Mouse (Mus musculus): ENCODE measurements at regions not wholly inside any gene's neighbourhood (a gene's known extent, or its start where the extent isn't known, plus 50 kb on each side); places are given as distances from the start of the nearest gene placed in this dataset.

DNA sequence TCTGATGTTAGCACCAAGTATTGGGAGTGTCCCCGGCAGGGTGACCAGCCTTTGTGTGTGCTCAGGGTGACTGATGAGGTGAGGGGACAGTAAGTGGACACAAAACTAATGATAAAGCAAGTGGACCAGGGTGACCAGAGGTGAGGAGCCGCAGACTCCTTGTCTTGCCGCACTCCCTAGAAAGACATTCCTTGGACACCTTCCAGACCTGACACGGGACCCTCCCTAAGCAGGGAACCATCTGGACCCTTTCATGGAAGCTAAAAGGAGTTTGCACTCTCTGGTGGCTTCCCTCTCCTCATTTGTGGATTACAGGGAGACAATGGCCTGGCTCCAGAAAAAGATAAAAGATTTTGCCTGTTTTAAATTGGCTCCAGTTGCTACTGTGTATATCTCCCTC is 230.7 kb downstream of the Gm12728 start:
- no peak for DNase-seq
- intact Hi-C loops (cut with DNase I) = no loop called here

DNA sequence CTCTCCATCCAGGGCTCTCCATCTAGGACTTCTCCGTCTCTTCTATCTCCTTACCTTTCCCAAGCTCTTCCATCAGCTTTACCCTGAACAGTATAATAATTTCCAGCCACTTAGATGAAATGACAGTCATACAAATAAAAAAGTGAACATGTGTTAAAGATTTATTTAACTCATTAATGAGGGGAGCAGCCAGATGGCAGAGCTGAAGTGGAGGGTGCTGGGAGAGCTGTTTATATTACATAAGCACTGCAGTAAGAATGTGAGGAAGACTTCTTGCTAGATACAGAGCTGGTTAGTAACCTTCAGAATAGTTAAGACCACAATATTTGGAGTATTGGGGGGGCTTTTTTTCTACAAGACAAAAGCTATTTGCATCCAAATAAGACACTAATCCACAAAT is 234.9 kb downstream of the Gm12728 start:
- no peak for DNase-seq
- intact Hi-C loops (cut with DNase I) = no loop called here

DNA sequence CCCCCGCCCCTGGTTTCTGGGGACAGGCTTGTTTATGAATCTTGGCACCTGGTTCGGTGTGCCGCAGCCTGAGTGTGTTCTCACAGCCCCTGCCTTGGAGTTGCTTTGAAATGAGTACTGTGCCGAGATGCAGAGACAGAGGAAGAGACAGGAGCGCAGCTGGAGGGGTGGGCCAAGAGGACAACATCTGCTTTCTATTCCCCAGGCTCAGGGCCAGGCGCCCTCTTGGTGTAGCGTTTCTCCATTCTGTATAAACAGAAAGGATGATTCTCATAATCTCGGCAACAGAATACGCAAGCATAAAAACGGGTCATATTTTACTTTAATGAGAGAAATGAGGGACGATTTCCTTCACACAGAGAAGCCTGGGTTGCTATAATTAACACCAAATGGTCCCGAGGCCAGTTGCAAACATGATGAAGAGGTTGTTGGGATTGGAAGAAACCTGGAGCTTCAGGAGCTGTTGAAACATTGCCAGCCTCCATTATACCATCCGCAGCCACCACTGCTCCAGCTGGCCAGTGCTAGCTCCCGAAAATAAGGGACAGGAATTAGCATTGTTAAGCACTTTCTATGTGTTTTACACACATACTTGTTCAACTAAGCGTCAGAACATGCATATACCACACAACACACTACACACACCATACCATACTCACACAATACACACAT is 236.4 kb downstream of the Gm12728 start:
- no peak for DNase-seq
- intact Hi-C loops (cut with DNase I) = no loop called here

DNA sequence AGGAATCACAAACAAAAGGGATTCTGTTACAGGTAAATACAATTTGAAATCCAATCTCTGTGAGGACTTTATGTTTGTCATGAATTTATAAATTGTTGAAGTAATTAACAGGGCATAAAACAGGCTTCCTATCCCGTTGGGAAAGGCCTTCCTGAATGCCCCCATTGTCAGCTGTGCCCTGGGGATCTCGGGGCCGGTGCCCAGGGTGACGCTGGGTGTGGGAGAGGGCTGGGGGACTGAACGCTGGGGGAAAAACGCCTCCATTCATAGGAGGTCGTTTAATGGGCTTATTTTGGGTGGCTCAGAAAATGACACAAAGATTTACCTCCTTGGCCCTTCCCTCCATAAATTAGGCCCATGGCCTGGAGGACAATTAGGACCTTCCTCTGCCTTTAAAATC is 250.7 kb downstream of the Gm12728 start:
- DNase-seq = no peak
- intact Hi-C loops (cut with DNase I) = no loop called here

DNA sequence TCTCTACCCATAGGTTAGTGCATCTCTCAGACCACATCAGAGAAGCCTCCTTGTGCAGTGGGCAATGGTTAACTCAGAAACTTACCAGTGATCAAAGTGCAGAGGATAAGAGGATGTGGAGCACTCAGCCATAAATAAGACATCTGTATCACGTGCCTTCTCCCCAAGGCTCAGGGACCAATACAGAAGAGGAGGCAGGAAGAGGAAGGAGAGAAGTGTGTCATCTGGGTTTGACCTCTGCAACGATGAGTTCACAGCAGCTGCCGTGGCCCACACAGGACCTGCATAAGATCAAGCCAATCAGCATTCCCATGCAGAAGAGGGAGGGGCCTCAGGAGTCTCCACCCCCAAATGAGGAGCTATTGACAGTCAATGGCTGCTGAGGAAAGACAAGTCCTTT is 252.8 kb downstream of the Gm12728 start:
- intact Hi-C loops (cut with DNase I) = no loop called here

DNA sequence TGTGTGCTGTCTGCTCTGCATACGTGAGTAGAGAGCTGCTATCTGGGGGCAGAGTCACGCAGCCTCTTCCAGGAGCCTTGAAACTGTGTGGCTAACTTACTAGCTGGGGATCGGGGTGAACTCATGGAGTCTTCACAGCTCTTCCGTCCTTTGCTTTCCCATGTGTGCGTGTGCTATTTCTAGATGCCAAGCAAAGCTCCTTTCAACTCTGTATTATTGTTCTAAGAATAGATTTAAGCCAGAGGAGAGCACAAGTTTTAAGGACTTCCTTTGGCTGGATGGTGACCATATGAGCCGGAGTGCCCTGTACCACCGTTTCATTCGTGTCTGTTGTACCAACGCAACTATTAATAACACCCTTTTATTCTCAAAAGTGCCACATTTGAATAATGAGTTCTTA is 254.0 kb downstream of the Gm12728 start:
- intact Hi-C loops (cut with DNase I) = no loop called here
- no peak for DNase-seq

More for the DNA sequence above, 252.8 kb downstream of the Gm12728 start:
- no peak for DNase-seq

DNA sequence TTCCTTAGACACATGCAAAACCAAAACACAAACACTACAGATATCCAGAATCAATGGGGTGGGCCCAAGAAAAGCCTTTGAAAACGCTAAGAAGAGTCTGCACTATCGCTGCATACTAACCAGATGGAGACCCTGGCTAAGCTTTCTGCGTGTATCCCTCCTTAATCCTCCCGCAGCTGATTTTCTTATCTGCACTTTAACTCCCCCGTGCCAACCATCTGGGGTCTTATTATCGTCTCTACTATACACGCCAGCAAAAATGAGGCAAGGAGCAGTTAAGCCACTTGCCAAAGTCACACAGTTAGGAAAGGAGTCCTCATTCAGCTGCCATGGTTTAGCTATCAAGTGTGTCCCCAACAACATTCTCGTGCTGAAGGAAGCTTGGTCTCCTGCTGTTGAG is 258.4 kb downstream of the Gm12728 start:
- intact Hi-C loops (cut with DNase I) = loop anchor here (5.0 kb wide), 1 partner anchor 896 kb away; no protein-coding TSS in a partner anchor
- DNase-seq = no peak

DNA sequence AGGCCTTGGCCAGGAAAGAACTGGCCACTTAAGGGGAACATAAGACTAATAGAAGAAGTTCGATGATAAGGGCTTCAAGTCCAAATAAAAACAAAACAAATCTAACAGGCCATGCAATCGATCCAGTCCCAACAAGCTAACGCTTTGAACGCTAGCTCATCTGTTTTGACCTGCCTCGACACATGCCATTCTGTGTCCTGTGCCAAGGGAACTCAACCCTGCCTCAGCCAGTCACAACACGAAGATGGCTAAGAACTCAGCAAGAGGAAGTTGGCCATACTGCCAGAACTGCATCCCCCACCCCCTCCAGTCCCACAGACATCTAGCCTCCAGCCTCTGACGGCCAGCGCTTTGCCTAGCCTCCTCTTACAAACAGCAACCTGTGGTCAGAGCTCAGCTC is 259.1 kb downstream of the Gm12728 start:
- intact Hi-C loops (cut with DNase I) = loop anchor here (5.0 kb wide), 1 partner anchor 896 kb away; no protein-coding TSS in a partner anchor

DNA sequence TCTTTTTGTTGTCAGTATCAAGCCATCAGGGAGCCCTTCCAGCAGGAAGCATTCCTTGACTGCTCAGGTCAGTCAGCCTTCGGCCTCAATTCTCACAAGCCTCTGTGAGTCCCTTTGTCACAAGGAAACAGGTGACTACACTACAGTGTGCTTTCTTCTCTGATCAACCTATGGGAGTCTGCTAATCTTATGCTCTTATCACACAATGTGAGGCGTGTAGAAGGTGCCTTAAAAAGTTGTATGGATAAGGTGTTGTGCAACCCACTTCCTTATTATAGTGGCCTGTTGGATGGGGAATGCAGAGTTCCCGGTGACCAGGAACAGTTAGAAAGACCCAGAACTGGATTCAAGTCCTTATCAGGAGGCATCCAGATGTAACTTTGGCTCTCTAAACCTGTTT is 260.2 kb downstream of the Gm12728 start:
- no peak for DNase-seq

More for the DNA sequence above, 259.1 kb downstream of the Gm12728 start:
- no peak for DNase-seq

DNA sequence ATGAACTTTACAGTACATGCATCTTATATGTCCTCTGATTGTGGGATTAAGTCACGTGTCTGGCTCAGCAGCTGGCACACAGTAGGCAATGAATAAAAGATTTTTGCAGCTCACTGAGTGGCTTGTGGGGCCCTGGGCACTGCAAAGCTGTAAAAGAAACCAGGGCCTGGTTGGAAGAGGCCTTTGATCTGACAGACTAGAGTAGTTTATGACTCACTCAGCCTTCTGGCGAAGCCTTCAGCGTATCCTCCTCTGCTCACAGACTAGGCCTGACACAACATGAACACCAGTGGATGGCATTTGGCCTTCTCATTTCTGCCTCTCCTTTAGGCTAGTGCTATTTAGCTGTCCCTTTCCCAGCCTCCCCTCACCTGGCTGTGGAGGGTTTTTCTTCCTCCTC is 260.6 kb downstream of the Gm12728 start:
- intact Hi-C loops (cut with DNase I) = no loop called here

More for the DNA sequence above, 260.2 kb downstream of the Gm12728 start:
- intact Hi-C loops (cut with DNase I) = loop anchor here (5.0 kb wide), 1 partner anchor 898 kb away; no protein-coding TSS in a partner anchor

DNA sequence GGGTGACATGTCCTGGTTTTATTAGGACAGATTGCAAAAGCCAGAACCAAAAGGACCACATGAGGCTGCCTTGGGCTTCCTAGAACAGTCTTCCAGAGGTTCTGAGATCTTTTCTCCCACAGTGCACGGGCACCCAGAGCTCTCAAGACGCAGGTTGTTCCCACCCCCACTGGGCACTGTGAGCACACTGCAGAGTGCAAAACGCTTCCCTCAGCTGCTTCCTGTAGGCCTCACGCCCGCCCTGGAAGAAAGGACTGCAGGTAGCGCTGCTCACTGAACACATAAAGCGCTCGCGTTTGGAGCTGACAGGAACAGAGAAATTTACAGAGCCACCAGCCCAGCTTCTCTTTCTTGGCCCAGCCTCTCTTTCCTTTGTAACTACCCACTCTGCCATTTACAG is 262.5 kb upstream of the Usp24 start:
- intact Hi-C loops (cut with DNase I) = no loop called here

More for the DNA sequence above, 260.6 kb downstream of the Gm12728 start:
- no peak for DNase-seq

DNA sequence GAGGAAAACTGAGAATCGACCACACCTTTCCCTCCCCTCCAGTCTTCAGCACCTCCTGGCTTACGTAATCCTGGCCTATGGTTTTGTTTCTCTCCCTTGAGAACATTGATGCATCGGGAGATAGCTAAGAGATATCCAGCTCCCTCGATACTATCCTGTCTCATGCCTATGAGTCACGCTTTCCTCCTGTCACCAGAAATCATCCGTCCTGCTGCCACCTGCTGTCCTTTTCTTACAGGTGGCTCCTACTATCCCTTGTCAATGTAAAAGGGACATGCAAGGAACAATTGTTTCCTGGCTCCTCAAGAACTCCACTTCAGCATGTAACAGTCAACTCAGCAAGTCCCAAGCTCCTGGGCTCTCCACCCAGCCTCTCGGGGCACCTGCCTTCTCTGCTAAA is 261.7 kb upstream of the Usp24 start:
- intact Hi-C loops (cut with DNase I) = no loop called here
- no peak for DNase-seq

More for the DNA sequence above, 262.5 kb upstream of the Usp24 start:
- DNase-seq = no peak

DNA sequence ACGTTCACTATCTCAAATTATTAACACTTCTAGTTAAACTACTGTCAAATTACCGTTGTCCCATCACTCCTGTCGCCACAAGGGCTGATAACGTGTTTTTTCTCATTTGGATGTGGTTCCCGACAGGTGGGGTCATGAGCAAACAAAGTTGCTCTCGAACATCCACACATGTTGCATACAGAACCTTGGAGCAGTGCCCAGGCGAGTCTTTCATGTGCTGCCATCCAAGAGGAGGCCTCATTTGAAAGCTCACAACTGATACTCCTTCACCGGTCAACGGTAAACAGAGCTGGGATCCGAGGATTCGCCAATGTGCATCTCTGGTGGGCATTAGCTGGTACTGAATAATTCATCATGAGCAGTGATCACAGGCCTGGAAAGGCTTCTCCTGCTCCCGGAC is 253.4 kb upstream of the Usp24 start:
- intact Hi-C loops (cut with DNase I) = no loop called here
- DNase-seq = no peak

DNA sequence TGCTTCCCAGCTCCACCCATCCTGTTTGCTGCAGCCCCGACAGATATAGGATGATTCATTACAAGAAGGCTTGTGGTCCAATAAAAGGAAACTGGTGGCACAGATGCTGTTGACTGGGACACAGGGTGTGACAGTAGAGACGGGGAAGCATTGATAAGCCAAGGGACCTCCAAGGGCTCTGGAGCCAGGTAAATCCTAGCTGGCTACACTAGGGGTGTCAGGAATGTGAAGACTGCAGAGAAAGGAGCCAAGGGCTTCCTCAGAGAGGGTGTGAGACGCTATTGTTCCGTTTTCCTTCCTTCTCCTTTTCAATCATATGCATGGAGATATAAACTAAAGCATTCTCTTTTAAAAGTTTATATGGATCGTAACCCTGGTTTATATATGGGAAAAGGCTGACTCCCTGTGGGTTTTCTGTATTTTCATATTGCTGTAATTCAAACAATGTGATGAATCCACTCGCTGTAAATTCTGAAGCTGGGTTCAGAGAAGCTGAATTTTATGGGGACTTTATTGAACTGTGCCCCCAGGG is 252.1 kb upstream of the Usp24 start:
- intact Hi-C loops (cut with DNase I) = no loop called here
- no peak for DNase-seq

DNA sequence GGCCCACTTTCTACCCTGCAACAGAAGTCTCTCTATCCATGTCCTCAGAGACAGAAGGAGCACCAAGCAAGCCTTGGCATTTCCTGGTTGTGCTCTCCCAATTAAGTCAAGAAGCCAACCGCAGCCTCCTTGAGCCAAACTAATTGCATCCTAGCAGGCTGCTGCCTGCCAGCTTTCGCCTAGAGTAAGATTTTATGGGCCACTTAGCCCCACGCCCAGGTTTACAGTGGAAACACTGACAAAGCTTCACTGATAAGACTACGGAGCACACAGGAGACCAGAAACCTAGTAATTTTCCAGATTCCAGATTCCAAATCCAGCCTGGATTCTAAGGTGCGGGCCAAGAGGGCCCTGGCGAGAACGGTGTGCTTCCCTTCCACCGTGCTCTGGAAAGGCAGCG is 249.0 kb upstream of the Usp24 start:
- intact Hi-C loops (cut with DNase I) = no loop called here
- no peak for DNase-seq

DNA sequence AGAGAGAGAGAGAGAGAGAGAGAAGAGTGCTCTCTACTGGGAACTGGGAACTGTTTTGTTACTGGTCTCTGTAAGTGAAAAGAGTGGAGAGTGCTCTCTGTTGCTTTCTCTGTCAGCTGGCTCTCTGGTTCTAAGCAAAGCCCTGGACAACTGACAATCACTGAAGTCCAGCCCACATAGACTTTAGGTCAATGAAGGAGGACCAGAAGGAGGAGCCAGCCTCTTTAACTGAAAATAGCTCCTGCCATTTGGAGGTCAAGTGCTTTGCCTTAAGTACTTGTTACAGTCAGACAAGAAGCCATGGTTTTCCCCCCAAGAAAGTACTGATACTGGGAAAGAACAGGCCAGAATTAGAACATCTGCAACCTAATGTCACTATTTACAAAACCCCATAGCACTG is 232.5 kb upstream of the Usp24 start:
- intact Hi-C loops (cut with DNase I) = no loop called here
- no peak for DNase-seq

DNA sequence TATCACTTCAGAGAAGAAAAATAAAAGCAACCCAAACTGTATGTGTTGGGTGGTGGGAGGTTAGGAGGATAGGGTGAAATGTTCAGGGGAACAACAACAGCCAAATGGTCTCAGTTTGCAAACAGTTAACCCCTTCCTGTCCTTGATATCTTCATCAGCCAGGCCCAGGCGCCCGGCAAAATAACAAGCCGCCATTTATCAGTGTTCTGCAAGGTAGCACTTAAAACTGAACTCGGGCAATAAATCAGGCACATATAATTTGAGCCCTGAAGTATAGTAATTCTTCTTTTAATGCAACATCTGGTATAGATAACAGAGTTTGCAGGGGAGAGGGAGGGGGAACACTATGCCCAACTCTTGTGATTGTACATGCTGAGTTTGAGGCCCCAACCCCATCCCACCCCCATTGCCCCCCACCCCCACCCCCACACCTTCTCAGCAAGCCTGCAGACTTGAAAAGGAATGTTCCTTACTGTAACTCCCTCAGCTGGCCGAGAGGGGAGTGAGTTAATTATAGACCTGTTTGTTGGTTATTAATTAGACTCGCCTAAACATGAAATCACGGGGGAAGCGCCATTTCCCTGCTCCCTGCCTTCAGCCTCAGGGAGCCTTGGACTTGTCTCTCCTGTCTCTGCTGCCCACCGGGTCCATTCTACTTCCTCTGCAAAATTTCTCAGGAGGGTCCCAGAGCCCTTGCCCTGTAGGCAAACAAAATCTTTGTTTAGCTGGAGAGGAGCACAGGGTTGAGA is 223.9 kb upstream of the Usp24 start:
- DNase-seq = no peak
- intact Hi-C loops (cut with DNase I) = no loop called here

DNA sequence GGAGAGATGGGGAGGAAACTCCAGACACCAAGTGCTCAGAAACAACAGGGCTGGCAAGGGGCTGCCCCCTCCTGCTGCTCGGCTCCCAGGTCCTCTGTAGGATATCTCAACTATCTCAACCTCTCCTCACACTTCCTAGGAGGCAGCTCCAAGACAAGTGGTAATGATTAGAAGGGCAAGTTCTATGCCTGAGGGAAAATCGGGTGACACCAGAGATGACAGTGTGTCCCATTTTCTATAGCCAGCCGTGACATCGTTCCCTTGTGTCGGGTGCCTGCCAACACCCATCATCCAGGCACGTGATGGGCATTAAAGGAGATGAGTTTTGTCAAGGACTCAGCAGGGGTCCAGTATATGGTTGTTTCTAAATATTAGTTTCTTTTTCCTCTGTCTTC is 223.3 kb upstream of the Usp24 start:
- intact Hi-C loops (cut with DNase I) = no loop called here
- no peak for DNase-seq

DNA sequence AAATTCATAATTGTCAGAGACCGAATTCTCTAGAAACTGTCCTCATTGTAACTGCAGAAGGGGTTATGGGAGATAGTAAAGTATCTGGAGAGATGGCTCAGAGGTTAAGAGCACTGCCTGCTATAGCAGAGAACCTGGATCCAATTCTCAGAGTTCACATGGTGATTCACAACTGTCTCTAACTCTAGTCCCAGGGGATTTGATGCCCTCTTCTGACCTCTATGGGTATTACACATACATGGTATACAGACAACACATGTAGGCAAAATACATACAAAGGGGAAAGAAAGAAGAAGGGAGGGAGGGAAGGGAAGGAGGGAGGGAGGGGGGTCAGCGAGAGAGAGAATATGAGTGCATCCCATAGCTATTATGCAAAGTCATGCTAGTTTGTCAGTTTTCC is 222.8 kb upstream of the Usp24 start:
- intact Hi-C loops (cut with DNase I) = no loop called here
- DNase-seq = no peak

DNA sequence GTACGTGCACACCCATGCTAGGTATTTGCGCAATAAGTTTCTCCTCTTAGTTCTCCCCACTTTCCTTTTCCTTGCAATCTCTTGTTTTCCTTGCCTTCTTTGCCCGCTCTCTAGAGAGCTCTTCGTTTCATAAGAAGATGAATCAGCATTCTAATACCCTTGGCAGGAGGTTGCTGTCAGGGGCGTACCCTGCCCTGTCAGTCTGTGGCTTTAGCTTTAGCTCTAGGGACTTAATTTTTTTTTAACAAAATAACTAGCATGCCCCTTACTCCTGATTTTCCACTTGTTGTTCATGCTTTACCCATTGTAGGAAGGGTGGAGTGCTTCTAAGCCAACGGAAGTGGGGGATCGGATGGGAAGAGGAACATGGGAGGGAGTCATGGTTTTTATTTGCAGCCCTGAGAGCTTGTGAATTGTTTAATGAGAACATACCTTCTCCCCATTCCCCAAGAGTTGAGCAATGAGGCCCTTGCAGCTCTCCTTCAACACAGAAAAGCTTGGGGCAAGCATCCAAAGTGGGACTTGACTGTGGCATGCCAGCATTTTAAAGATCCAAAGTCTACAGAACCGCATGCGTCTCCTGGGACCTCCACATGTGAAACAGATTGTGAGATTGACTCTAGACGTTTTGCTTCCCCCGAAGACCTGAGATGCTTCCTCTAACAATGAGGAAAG is 221.0 kb upstream of the Usp24 start:
- intact Hi-C loops (cut with DNase I) = no loop called here
- DNase-seq = no peak

DNA sequence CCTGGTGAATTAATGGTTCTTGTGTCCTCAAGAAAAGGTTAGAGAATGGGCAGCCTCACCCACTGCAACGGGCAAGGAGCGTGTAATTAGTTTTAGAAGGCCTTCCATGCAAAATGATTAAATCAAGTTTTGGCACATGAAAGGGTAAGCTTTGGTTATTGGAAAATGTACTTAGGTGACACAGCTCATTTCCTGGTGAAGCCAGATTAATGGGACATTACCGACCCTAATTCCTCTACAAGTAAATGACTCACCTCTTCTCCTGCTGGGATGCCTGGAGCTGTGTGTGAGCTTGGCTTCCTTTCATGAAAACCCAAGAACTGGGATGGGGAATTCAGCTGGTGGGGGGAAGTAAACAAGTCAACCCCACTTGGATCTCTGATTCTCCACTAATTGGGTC is 219.9 kb upstream of the Usp24 start:
- DNase-seq = no peak
- intact Hi-C loops (cut with DNase I) = no loop called here

DNA sequence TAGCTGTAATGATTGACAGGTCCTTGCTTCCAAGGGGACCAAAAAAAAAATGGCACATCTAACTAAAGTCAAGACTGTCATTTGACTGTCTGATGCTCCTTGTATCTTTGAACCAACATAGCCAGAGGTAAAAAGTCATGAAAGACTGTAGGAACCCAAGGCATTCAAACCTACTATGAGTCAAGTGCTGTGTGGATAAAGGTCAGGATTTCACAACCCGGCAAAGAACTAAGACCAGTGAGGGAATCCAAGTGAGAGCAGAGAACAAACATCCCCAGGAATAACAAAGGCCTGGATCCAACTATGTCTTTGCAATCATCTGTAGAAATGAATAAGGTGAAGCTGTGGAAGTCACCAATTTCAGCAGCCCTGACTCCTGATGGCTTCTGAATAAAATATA is 218.2 kb upstream of the Usp24 start:
- DNase-seq = no peak
- intact Hi-C loops (cut with DNase I) = no loop called here
